28 mouse cellular contexts compared by ENCODE assay signal in the genomic region with DNA sequence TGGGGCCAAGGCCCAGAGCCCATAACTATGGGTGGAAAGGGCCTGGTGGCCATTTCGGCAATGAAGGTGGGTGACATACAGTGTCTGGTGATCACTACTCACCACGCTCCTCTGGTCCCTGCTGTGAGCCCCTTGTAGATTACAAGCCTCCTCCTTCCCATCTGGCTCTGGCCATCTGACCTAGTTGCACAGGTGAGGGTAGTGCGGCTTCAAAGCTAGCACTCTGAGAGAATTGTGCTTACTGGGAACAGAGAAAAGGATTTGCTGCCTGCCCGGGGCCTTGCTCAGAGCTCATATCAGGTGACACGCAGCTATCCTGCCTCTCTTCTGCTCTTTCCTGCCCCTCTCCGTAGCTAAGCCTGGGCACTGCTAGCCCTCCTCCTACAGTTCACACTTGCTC. TPM values are rescaled to one million over a fixed set of nuclear protein-coding genes. Genes with fewer than 3 reads are reported as not detected.
A peak's percentile ranks its signal among the peaks of the same experiment; 100 is the strongest.
DNase-seq lines count a peak whose midpoint lies in the region; ATAC-seq and TF ChIP-seq lines count a peak whose summit lies in the region.
"Had no signal": no experiment of that assay in that cellular context is flagged by ENCODE, and none has a peak within 500 bp of the region (broad histone marks: within the 10 kb centered on the region; RNA-seq: fewer than 3 reads in every experiment).

No protein-coding gene starts in this region.

- intact Hi-C loops in heart, postnatal 10 days (cut with DNase I) = no loop called here

- H3K27ac ChIP-seq in cerebellum, adult 2 months (ENCODE audit: insufficient read depth, low read length) = peak overlapping the region; percentile 41
- no peak overlapping the region for H3K27ac ChIP-seq in hindbrain, embryonic 15.5 days (replicated peaks)
- H3K27ac ChIP-seq in hindbrain, embryonic 14.5 days = no peak overlapping the region
- H3K27ac ChIP-seq in midbrain, embryonic 14.5 days (replicated peaks; ENCODE audit: low read depth, low read length) = no peak overlapping the region
- H3K27ac ChIP-seq in midbrain, embryonic 10.5 days (replicated peaks) = no peak overlapping the region
- H3K27ac ChIP-seq in neural tube, embryonic 15.5 days (replicated peaks) = no peak overlapping the region
- H3K27ac ChIP-seq: kidney, embryonic 15.5 days; liver, embryonic 15.5 days; lung, embryonic 15.5 days had no signal

- no peak for TF ChIP-seq CTCF in cerebellum, adult 2 months (IDR thresholded peaks at IDR 0.05; ENCODE audit: borderline replicate concordance, insufficient read depth, low read depth, low read length)

- peak overlapping the region; percentile 3 for H3K4me3 ChIP-seq in cerebellum, adult 2 months (replicated peaks; ENCODE audit: insufficient read depth, low read depth, low read length)
- no peak overlapping the region for H3K4me3 ChIP-seq in hindbrain, embryonic 15.5 days
- no peak overlapping the region for H3K4me3 ChIP-seq in hindbrain, embryonic 14.5 days (replicated peaks; ENCODE audit: low read length)
- no peak overlapping the region for H3K4me3 ChIP-seq in midbrain, embryonic 14.5 days (replicated peaks; ENCODE audit: low read depth, low read length)
- no peak overlapping the region for H3K4me3 ChIP-seq in midbrain, embryonic 10.5 days
- H3K4me3 ChIP-seq in neural tube, embryonic 15.5 days (replicated peaks) = no peak overlapping the region
- H3K4me3 ChIP-seq: heart, embryonic 12.5 days; kidney, embryonic 15.5 days; liver, embryonic 15.5 days; lung, embryonic 15.5 days; myocyte had no signal

- WGBS in cerebellum, adult 2 months = 13% methylated on average over 6 of the region's 6 CpGs
- 75% methylated on average over 6 of the region's 6 CpGs for WGBS in hindbrain, embryonic 15.5 days
- WGBS in hindbrain, embryonic 14.5 days = 84% methylated on average over 6 of the region's 6 CpGs
- WGBS in midbrain, embryonic 14.5 days = 81% methylated on average over 6 of the region's 6 CpGs
- 85% methylated on average over 6 of the region's 6 CpGs for WGBS in midbrain, embryonic 10.5 days
- 83% methylated on average over 6 of the region's 6 CpGs for WGBS in neural tube, embryonic 15.5 days

- TF ChIP-seq POLR2A in cerebellum, adult 2 months (IDR thresholded peaks at IDR 0.05; ENCODE audit: borderline replicate concordance, insufficient read depth, low read length) = no peak

- H3K9ac ChIP-seq in hindbrain, embryonic 15.5 days = 0 out of 2 replicates have a peak overlapping the region, but pooled peaks have one; percentile 1
- H3K9ac ChIP-seq in hindbrain, embryonic 14.5 days = no peak overlapping the region
- no peak overlapping the region for H3K9ac ChIP-seq in midbrain, embryonic 14.5 days (replicated peaks; ENCODE audit: low read length)
- no peak overlapping the region for H3K9ac ChIP-seq in neural tube, embryonic 15.5 days (replicated peaks)
- H3K9ac ChIP-seq: heart, embryonic 12.5 days; kidney, embryonic 15.5 days; liver, embryonic 15.5 days; lung, embryonic 15.5 days had no signal

- no peak for ATAC-seq in hindbrain, embryonic 15.5 days (ENCODE audit: low FRiP score, low read depth)
- no peak for ATAC-seq in hindbrain, embryonic 14.5 days (ENCODE audit: low FRiP score)
- no peak for ATAC-seq in midbrain, embryonic 14.5 days (ENCODE audit: low FRiP score, low TSS enrichment)
- ATAC-seq in neural tube, embryonic 15.5 days (ENCODE audit: low FRiP score) = no peak
- ATAC-seq: CD4-positive, CD25-positive, alpha-beta regulatory T cell, adult 4 months; forebrain, embryonic 14.5 days had no signal

- H3K9me3 ChIP-seq in hindbrain, embryonic 15.5 days = no peaks in the 10 kb centered on the region
- H3K9me3 ChIP-seq in hindbrain, embryonic 14.5 days (ENCODE audit: control insufficient read depth, low read length) = no peaks in the 10 kb centered on the region
- H3K9me3 ChIP-seq in midbrain, embryonic 14.5 days (ENCODE audit: control insufficient read depth, low read length) = no peaks in the 10 kb centered on the region
- no peaks in the 10 kb centered on the region for H3K9me3 ChIP-seq in midbrain, embryonic 10.5 days (replicated peaks)
- H3K9me3 ChIP-seq in neural tube, embryonic 15.5 days (replicated peaks) = no peaks in the 10 kb centered on the region
- H3K9me3 ChIP-seq: kidney, embryonic 15.5 days; liver, embryonic 15.5 days; lung, embryonic 15.5 days had no signal

- H3K4me2 ChIP-seq in hindbrain, embryonic 15.5 days = no peak overlapping the region
- H3K4me2 ChIP-seq in hindbrain, embryonic 14.5 days (replicated peaks) = no peak overlapping the region
- H3K4me2 ChIP-seq in midbrain, embryonic 14.5 days (ENCODE audit: low read length) = 0 out of 2 replicates have a peak overlapping the region, but pooled peaks have one; percentile 19
- H3K4me2 ChIP-seq in neural tube, embryonic 15.5 days = peak overlapping the region; percentile 15; the same call in 1 of the 2 replicates
- H3K4me2 ChIP-seq: heart, embryonic 12.5 days; kidney, embryonic 15.5 days; liver, embryonic 15.5 days; lung, embryonic 15.5 days had no signal

- H3K36me3 ChIP-seq in hindbrain, embryonic 15.5 days = 0 out of 2 replicates have a peak, but pooled peaks cover 5% of the 10 kb centered on the region
- H3K36me3 ChIP-seq in hindbrain, embryonic 14.5 days (replicated peaks; ENCODE audit: control insufficient read depth, insufficient read depth) = peaks cover 3% of the 10 kb centered on the region; the same call in 1 of the 2 replicates
- H3K36me3 ChIP-seq in midbrain, embryonic 14.5 days (ENCODE audit: control insufficient read depth, insufficient read depth, low read length) = peaks cover 9% of the 10 kb centered on the region
- H3K36me3 ChIP-seq in midbrain, embryonic 10.5 days = peaks cover 40% of the 10 kb centered on the region
- H3K36me3 ChIP-seq in neural tube, embryonic 15.5 days = no peaks in the 10 kb centered on the region
- H3K36me3 ChIP-seq: heart, embryonic 12.5 days; kidney, embryonic 15.5 days; liver, embryonic 15.5 days; lung, embryonic 15.5 days had no signal

- peak; percentile 57 to 64 for DNase-seq in cerebellum, adult 2 months
- no peak for DNase-seq in cerebellum, postnatal 36 days
- DNase-seq in hindbrain, embryonic 14.5 days (ENCODE audit: low spot score) = no peak
- no peak for DNase-seq in midbrain, embryonic 14.5 days
- no peak for DNase-seq in midbrain, embryonic 10.5 days (ENCODE audit: low spot score)
- no peak for DNase-seq in heart, postnatal 10 days
- DNase-seq: adrenal gland, postnatal 14 days; embryo, embryonic 11 days; gastrocnemius, postnatal 14 days; heart, adult 11 months; heart, postnatal 14 days; kidney, adult 11 months; kidney, postnatal 36 days; layer of hippocampus, adult 9-11 months; left cerebral cortex, postnatal 4 days; liver; lung, postnatal 36 days; thymus, adult 18-20 months; thymus, postnatal 36 days had no signal

- peaks cover 64% of the 10 kb centered on the region for H3K4me1 ChIP-seq in cerebellum, adult 2 months (ENCODE audit: control insufficient read depth, insufficient read depth, low read length)
- H3K4me1 ChIP-seq in hindbrain, embryonic 15.5 days (replicated peaks) = peaks cover 82% of the 10 kb centered on the region
- H3K4me1 ChIP-seq in hindbrain, embryonic 14.5 days (replicated peaks; ENCODE audit: control insufficient read depth, insufficient read depth, low read length) = peaks cover 74% of the 10 kb centered on the region
- H3K4me1 ChIP-seq in midbrain, embryonic 14.5 days (ENCODE audit: control insufficient read depth, insufficient read depth, low read length) = peaks cover 73% of the 10 kb centered on the region
- peaks cover 81% of the 10 kb centered on the region for H3K4me1 ChIP-seq in midbrain, embryonic 10.5 days
- peaks cover 85% of the 10 kb centered on the region for H3K4me1 ChIP-seq in neural tube, embryonic 15.5 days

- no peaks in the 10 kb centered on the region for H3K27me3 ChIP-seq in cerebellum, adult 2 months (ENCODE audit: control insufficient read depth, insufficient read depth, low read length)
- no peaks in the 10 kb centered on the region for H3K27me3 ChIP-seq in hindbrain, embryonic 15.5 days
- H3K27me3 ChIP-seq in hindbrain, embryonic 14.5 days (ENCODE audit: control insufficient read depth, insufficient read depth, low read length) = no peaks in the 10 kb centered on the region
- H3K27me3 ChIP-seq in midbrain, embryonic 14.5 days (ENCODE audit: control insufficient read depth, insufficient read depth, low read length) = no peaks in the 10 kb centered on the region
- H3K27me3 ChIP-seq in midbrain, embryonic 10.5 days (ENCODE audit: low read depth, poor library complexity, severe bottlenecking) = peaks cover 33% of the 10 kb centered on the region
- H3K27me3 ChIP-seq in neural tube, embryonic 15.5 days (replicated peaks) = no peaks in the 10 kb centered on the region

RNA-seq across cellular contexts. Expression of gene Brsk2, which starts 4.1 kb away (rescaled TPM):
- polyA plus RNA-seq in cerebellum, adult 2 months (2012; rRNA removed) = 173 and 182 TPM in 2 replicates
- 20.6 and 23.1 TPM in 2 replicates for polyA plus RNA-seq in hindbrain, embryonic 15.5 days (2015; fragmentation: Nextera tagmentation; extraction: Ambion mirVana)
- polyA plus RNA-seq in hindbrain, embryonic 14.5 days (2014; fragmentation: Nextera tagmentation; extraction: Ambion mirVana) = 23.3 and 24.8 TPM in 2 replicates
- 23.9 and 33.5 TPM in 2 replicates for polyA plus RNA-seq in midbrain, embryonic 14.5 days (2014; fragmentation: Nextera tagmentation; extraction: Ambion mirVana)
- 7.8 and 11.4 TPM in 2 replicates for polyA plus RNA-seq in midbrain, embryonic 10.5 days (2016; fragmentation: Nextera tagmentation; extraction: Ambion mirVana)
- 17.5 and 20.2 TPM in 2 replicates for polyA plus RNA-seq in neural tube, embryonic 15.5 days (2015; fragmentation: Nextera tagmentation; extraction: Ambion mirVana)
- total RNA-seq in heart, postnatal 10 days (2021) = under 1 TPM; 0.29 to 0.50 TPM

RNA-seq across cellular contexts. Expression of gene Tollip, which starts 35.3 kb away (rescaled TPM):
- 151 and 161 TPM in 2 replicates for polyA plus RNA-seq in cerebellum, adult 2 months (2012; rRNA removed)
- polyA plus RNA-seq in hindbrain, embryonic 15.5 days (2015; fragmentation: Nextera tagmentation; extraction: Ambion mirVana) = 75.7 and 80.3 TPM in 2 replicates
- polyA plus RNA-seq in hindbrain, embryonic 14.5 days (2014; fragmentation: Nextera tagmentation; extraction: Ambion mirVana) = 71.9 and 82.7 TPM in 2 replicates
- polyA plus RNA-seq in midbrain, embryonic 14.5 days (2014; fragmentation: Nextera tagmentation; extraction: Ambion mirVana) = 61.9 and 79.7 TPM in 2 replicates
- 52.9 and 66.6 TPM in 2 replicates for polyA plus RNA-seq in midbrain, embryonic 10.5 days (2016; fragmentation: Nextera tagmentation; extraction: Ambion mirVana)
- 67.5 and 70.0 TPM in 2 replicates for polyA plus RNA-seq in neural tube, embryonic 15.5 days (2015; fragmentation: Nextera tagmentation; extraction: Ambion mirVana)
- 10 to 100 TPM; 47.2 to 47.7 TPM for total RNA-seq in heart, postnatal 10 days (2021)

Comparison
In these comparisons a context has a peak if more than half of its experiments do, and no peak if none do; other contexts are left out.
1. DNase-seq: peak in cerebellum, adult 2 months (2 of 2); none in cerebellum, postnatal 36 days (0 of 2), hindbrain, embryonic 14.5 days (single experiment), midbrain, embryonic 14.5 days (single experiment), midbrain, embryonic 10.5 days (single experiment) and heart, postnatal 10 days (0 of 2).
2. H3K4me2 ChIP-seq: peak in midbrain, embryonic 14.5 days (single experiment) and neural tube, embryonic 15.5 days (single experiment); none in hindbrain, embryonic 15.5 days (single experiment) and hindbrain, embryonic 14.5 days (single experiment).